In genomic region chr4:129771672-129772521, GRCm38 (mm10) we compare ENCODE assay signal across 8 mouse cellular contexts. TPM values are rescaled to one million over a fixed set of nuclear protein-coding genes. Genes with fewer than 3 reads are reported as not detected.
DNase-seq lines count a peak whose midpoint lies in the region; ATAC-seq and TF ChIP-seq lines count a peak whose summit lies in the region.

No protein-coding gene starts in this region.

- H3K9ac ChIP-seq in forebrain, embryonic 12.5 days = peak overlapping the region; percentile 33; the same call in 1 of the 2 replicates
- no peak overlapping the region for H3K9ac ChIP-seq in intestine, postnatal 0 days (ENCODE audit: low read depth, low read length)
- H3K9ac ChIP-seq in stomach, postnatal 0 days (ENCODE audit: low read length) = 0 out of 2 replicates have a peak overlapping the region, but pooled peaks have one; percentile 35

- ATAC-seq in frontal cortex, adult (ENCODE audit: low TSS enrichment) = peak; percentile 91
- ATAC-seq in cerebellum, adult (ENCODE audit: insufficient number of reproducible peaks, low FRiP score, low TSS enrichment) = peak; percentile 15; the same call in 1 of the 2 replicates
- ATAC-seq in forebrain, embryonic 12.5 days (ENCODE audit: low FRiP score) = peak; percentile 27
- ATAC-seq in intestine, postnatal 0 days = peak; percentile 16; the same call in 1 of the 2 replicates
- ATAC-seq in megakaryocyte, adult 5-6 weeks (ENCODE audit: poor library complexity, severe bottlenecking) = peak; percentile 63
- ATAC-seq in stomach, postnatal 0 days (ENCODE audit: low FRiP score, low TSS enrichment) = peak; percentile 72

- no peak for DNase-seq in frontal cortex, postnatal 10 days (ENCODE audit: low spot score in 2 of 2)
- peak; percentile 67 for DNase-seq in stomach, postnatal 0 days (ENCODE audit: low spot score)
- DNase-seq in yolk sac, embryonic 10.5 days (ENCODE audit: low spot score) = no peak

- H3K4me3 ChIP-seq in forebrain, embryonic 12.5 days (replicated peaks) = peak overlapping the region; percentile 8; the same call in 1 of the 2 replicates
- H3K4me3 ChIP-seq in intestine, postnatal 0 days (ENCODE audit: low read depth, low read length) = no peak overlapping the region; the same call in 1 of the 2 replicates
- H3K4me3 ChIP-seq in stomach, postnatal 0 days (ENCODE audit: low read depth, low read length) = no peak overlapping the region

- no peak for TF ChIP-seq EP300 in stomach, postnatal 0 days (optimal IDR thresholded peaks at IDR 0.05)

- no peaks in the 10 kb centered on the region for H3K36me3 ChIP-seq in forebrain, embryonic 12.5 days (replicated peaks)
- no peaks in the 10 kb centered on the region for H3K36me3 ChIP-seq in intestine, postnatal 0 days (ENCODE audit: control insufficient read depth, insufficient read depth)
- H3K36me3 ChIP-seq in stomach, postnatal 0 days (ENCODE audit: control insufficient read depth, insufficient read depth, low read length) = no peaks in the 10 kb centered on the region

- peak overlapping the region; percentile 69 for H3K27ac ChIP-seq in forebrain, embryonic 12.5 days
- H3K27ac ChIP-seq in intestine, postnatal 0 days (ENCODE audit: low read depth, low read length) = no peak overlapping the region
- H3K27ac ChIP-seq in stomach, postnatal 0 days (replicated peaks) = no peak overlapping the region

- peak overlapping the region; percentile 35 for H3K4me2 ChIP-seq in forebrain, embryonic 12.5 days
- H3K4me2 ChIP-seq in intestine, postnatal 0 days (replicated peaks; ENCODE audit: low read depth) = peak overlapping the region; percentile 47
- peak overlapping the region; percentile 42 for H3K4me2 ChIP-seq in stomach, postnatal 0 days (replicated peaks; ENCODE audit: low read depth)

- H3K27me3 ChIP-seq in forebrain, embryonic 12.5 days = peaks cover 21% of the 10 kb centered on the region
- no peaks in the 10 kb centered on the region for H3K27me3 ChIP-seq in intestine, postnatal 0 days (replicated peaks; ENCODE audit: control insufficient read depth, insufficient read depth, low read length)
- no peaks in the 10 kb centered on the region for H3K27me3 ChIP-seq in stomach, postnatal 0 days (ENCODE audit: control insufficient read depth, insufficient read depth, low read length)

- H3K4me1 ChIP-seq in forebrain, embryonic 12.5 days = peaks cover 26% of the 10 kb centered on the region
- H3K4me1 ChIP-seq in intestine, postnatal 0 days (replicated peaks; ENCODE audit: control insufficient read depth, insufficient read depth, low read length) = no peaks in the 10 kb centered on the region
- no peaks in the 10 kb centered on the region for H3K4me1 ChIP-seq in stomach, postnatal 0 days (replicated peaks; ENCODE audit: control insufficient read depth, insufficient read depth)

- 2% methylated on average over 21 of the region's 21 CpGs for whole genome bisulfite sequencing in forebrain, embryonic 12.5 days
- WGBS in intestine, postnatal 0 days = 11% methylated on average over 21 of the region's 21 CpGs
- 9% methylated on average over 21 of the region's 21 CpGs for WGBS in stomach, postnatal 0 days

- no peak for TF ChIP-seq CTCF in intestine, postnatal 0 days (IDR thresholded peaks at IDR 0.05; ENCODE audit: low read depth)
- no peak for TF ChIP-seq CTCF in stomach, postnatal 0 days (IDR thresholded peaks at IDR 0.05; ENCODE audit: low read depth)

- H3K9me3 ChIP-seq in forebrain, embryonic 12.5 days = no peaks in the 10 kb centered on the region
- H3K9me3 ChIP-seq in intestine, postnatal 0 days (ENCODE audit: control insufficient read depth) = no peaks in the 10 kb centered on the region
- H3K9me3 ChIP-seq in stomach, postnatal 0 days (ENCODE audit: control insufficient read depth, low read length) = no peaks in the 10 kb centered on the region

RNA-seq across cellular contexts. Expression of gene Khdrbs1, which starts 29.8 kb away (rescaled TPM):
- 229 and 231 TPM in 2 replicates for polyA plus RNA-seq in forebrain, embryonic 12.5 days (2016; fragmentation: Nextera tagmentation; extraction: Ambion mirVana)
- polyA plus RNA-seq in intestine, postnatal 0 days (2015; fragmentation: Nextera tagmentation; extraction: Ambion mirVana) = 33.9 and 40.0 TPM in 2 replicates
- total RNA-seq in megakaryocyte, adult 5-6 weeks (2015) = 83.6 and 94.7 TPM in 2 replicates
- 69.9 and 89.8 TPM in 2 replicates for total RNA-seq in megakaryocyte, adult 5-6 weeks (2017)
- polyA plus RNA-seq in stomach, postnatal 0 days (2015; fragmentation: Nextera tagmentation; extraction: Ambion mirVana) = 37.7 and 38.6 TPM in 2 replicates

RNA-seq across cellular contexts. Expression of gene Ptp4a2, which starts 39.1 kb away (rescaled TPM):
- 375 and 407 TPM in 2 replicates for polyA plus RNA-seq in forebrain, embryonic 12.5 days (2016; fragmentation: Nextera tagmentation; extraction: Ambion mirVana)
- polyA plus RNA-seq in intestine, postnatal 0 days (2015; fragmentation: Nextera tagmentation; extraction: Ambion mirVana) = 321 and 331 TPM in 2 replicates
- 363 and 365 TPM in 2 replicates for total RNA-seq in megakaryocyte, adult 5-6 weeks (2015)
- total RNA-seq in megakaryocyte, adult 5-6 weeks (2017) = 430 and 463 TPM in 2 replicates
- polyA plus RNA-seq in stomach, postnatal 0 days (2015; fragmentation: Nextera tagmentation; extraction: Ambion mirVana) = 270 and 275 TPM in 2 replicates

Comparison
In these comparisons a context has a peak if more than half of its experiments do, and no peak if none do; other contexts are left out.
1. ATAC-seq: peak in every context shown above with its lines; median percentile 91 in frontal cortex, adult; 72 in stomach, postnatal 0 days; 63 in megakaryocyte, adult 5-6 weeks; 27 in forebrain, embryonic 12.5 days; 16 in intestine, postnatal 0 days; 15 in cerebellum, adult.